17 mouse cellular contexts compared by ENCODE assay signal in genomic region chr1:138586891-138587290, GRCm38 (mm10). TPM values are rescaled to one million over a fixed set of nuclear protein-coding genes. Genes with fewer than 3 reads are reported as not detected.
DNase-seq lines count a peak whose midpoint lies in the region; ATAC-seq lines count a peak whose summit lies in the region.
"Had no signal": no experiment of that assay in that cellular context is flagged by ENCODE, and none has a peak within 500 bp of the region (broad histone marks: within the 10 kb centered on the region; RNA-seq: fewer than 3 reads in every experiment).

No protein-coding gene starts in this region.

- no peak overlapping the region for H3K9ac ChIP-seq in kidney, embryonic 14.5 days (ENCODE audit: low read depth, low read length)
- H3K9ac ChIP-seq in kidney, embryonic 16.5 days (replicated peaks; ENCODE audit: low read length) = no peak overlapping the region
- H3K9ac ChIP-seq in heart, embryonic 12.5 days = no peak overlapping the region
- H3K9ac ChIP-seq: forebrain, embryonic 13.5 days; forebrain, postnatal 0 days; hindbrain, embryonic 12.5 days had no signal

- no peaks in the 10 kb centered on the region for H3K27me3 ChIP-seq in kidney, embryonic 14.5 days (ENCODE audit: control insufficient read depth, insufficient read depth, low read length)
- H3K27me3 ChIP-seq in kidney, embryonic 16.5 days (ENCODE audit: insufficient read depth, low read length) = no peaks in the 10 kb centered on the region
- H3K27me3 ChIP-seq in heart, embryonic 12.5 days (replicated peaks) = no peaks in the 10 kb centered on the region
- H3K27me3 ChIP-seq: forebrain, embryonic 13.5 days; hindbrain, embryonic 12.5 days had no signal

- no peak overlapping the region for H3K4me2 ChIP-seq in kidney, embryonic 14.5 days (replicated peaks; ENCODE audit: low read depth, low read length)
- H3K4me2 ChIP-seq in kidney, embryonic 16.5 days (replicated peaks; ENCODE audit: low read depth, low read length) = no peak overlapping the region
- no peak overlapping the region for H3K4me2 ChIP-seq in heart, embryonic 12.5 days
- H3K4me2 ChIP-seq: forebrain, embryonic 13.5 days; hindbrain, embryonic 12.5 days had no signal

- ATAC-seq in kidney, embryonic 14.5 days (ENCODE audit: low FRiP score, low TSS enrichment) = no peak
- ATAC-seq in kidney, embryonic 16.5 days (ENCODE audit: low FRiP score, low TSS enrichment) = 0 out of 2 replicates have a peak, but pooled peaks have one; percentile 42
- no peak for ATAC-seq in heart, embryonic 12.5 days (ENCODE audit: insufficient number of reproducible peaks, low FRiP score)
- ATAC-seq: forebrain, embryonic 13.5 days; forebrain, postnatal 0 days had no signal

- H3K4me3 ChIP-seq in kidney, embryonic 14.5 days (ENCODE audit: low read length) = no peak overlapping the region
- H3K4me3 ChIP-seq in kidney, embryonic 16.5 days (ENCODE audit: low read length) = no peak overlapping the region
- H3K4me3 ChIP-seq in heart, embryonic 12.5 days = no peak overlapping the region
- H3K4me3 ChIP-seq: embryonic facial prominence, embryonic 10.5 days; forebrain, embryonic 13.5 days; hindbrain, embryonic 12.5 days had no signal

- H3K27ac ChIP-seq in kidney, embryonic 14.5 days (ENCODE audit: low read depth, low read length) = no peak overlapping the region
- no peak overlapping the region for H3K27ac ChIP-seq in kidney, embryonic 16.5 days (ENCODE audit: low read length)
- H3K27ac ChIP-seq in heart, embryonic 12.5 days (ENCODE audit: poor library complexity, severe bottlenecking) = no peak overlapping the region
- H3K27ac ChIP-seq: embryonic facial prominence, embryonic 10.5 days; forebrain, embryonic 13.5 days; hindbrain, embryonic 12.5 days had no signal

- H3K9me3 ChIP-seq in kidney, embryonic 14.5 days (ENCODE audit: control insufficient read depth, low read length) = no peaks in the 10 kb centered on the region
- no peaks in the 10 kb centered on the region for H3K9me3 ChIP-seq in kidney, embryonic 16.5 days (ENCODE audit: low read length)
- no peaks in the 10 kb centered on the region for H3K9me3 ChIP-seq in heart, embryonic 12.5 days (replicated peaks)
- H3K9me3 ChIP-seq: embryonic facial prominence, embryonic 10.5 days; forebrain, embryonic 13.5 days; hindbrain, embryonic 12.5 days had no signal

- peak; percentile 66 for DNase-seq in kidney, adult 9 months
- DNase-seq in kidney, postnatal 14 days = peak; percentile 42
- DNase-seq in urinary bladder, postnatal 10 days (ENCODE audit: low spot score) = no peak
- DNase-seq: adrenal gland, adult 2 months; adrenal gland, postnatal 25 days; cerebellum, adult 18-20 months; cerebellum, postnatal 10 days; forebrain, postnatal 0 days; gastrocnemius, postnatal 25 days; heart, postnatal 10 days; heart, postnatal 4 days had no signal

- 86% methylated on average over 2 of the region's 2 CpGs for WGBS in kidney, embryonic 14.5 days
- 87% methylated on average over 2 of the region's 2 CpGs for WGBS in kidney, embryonic 16.5 days
- WGBS in heart, embryonic 12.5 days = 95% methylated on average over 2 of the region's 2 CpGs

- H3K36me3 ChIP-seq in kidney, embryonic 14.5 days (ENCODE audit: control insufficient read depth, insufficient read depth, low read length) = no peaks in the 10 kb centered on the region
- H3K36me3 ChIP-seq in kidney, embryonic 16.5 days (ENCODE audit: insufficient read depth, low read length) = 0 out of 2 replicates have a peak, but pooled peaks cover 4% of the 10 kb centered on the region
- H3K36me3 ChIP-seq in heart, embryonic 12.5 days = peaks cover 2% of the 10 kb centered on the region
- H3K36me3 ChIP-seq: embryonic facial prominence, embryonic 10.5 days; hindbrain, embryonic 12.5 days had no signal

- 0 out of 2 replicates have a peak, but pooled peaks cover 4% of the 10 kb centered on the region for H3K4me1 ChIP-seq in kidney, embryonic 14.5 days (ENCODE audit: control insufficient read depth, insufficient read depth, low read length)
- peaks cover 13% of the 10 kb centered on the region for H3K4me1 ChIP-seq in kidney, embryonic 16.5 days (ENCODE audit: insufficient read depth, low read length)
- peaks cover 7% of the 10 kb centered on the region; the same call in 1 of the 2 replicates for H3K4me1 ChIP-seq in heart, embryonic 12.5 days (replicated peaks)
- H3K4me1 ChIP-seq: hindbrain, embryonic 12.5 days had no signal

RNA-seq across cellular contexts. Expression of gene Nek7, which starts 33.0 kb away (rescaled TPM):
- 25.6 and 46.4 TPM in 2 replicates for polyA plus RNA-seq in kidney, embryonic 14.5 days (2014; fragmentation: Nextera tagmentation; extraction: Ambion mirVana)
- polyA plus RNA-seq in kidney, embryonic 16.5 days (2015; fragmentation: Nextera tagmentation; extraction: Ambion mirVana) = 42.6 and 43.7 TPM in 2 replicates
- 53.9 and 56.4 TPM in 2 replicates for polyA plus RNA-seq in heart, embryonic 12.5 days (2016; fragmentation: Nextera tagmentation; extraction: Ambion mirVana)
